Comparison of ENCODE assay signal across 20 mouse cellular contexts in the genomic region with DNA sequence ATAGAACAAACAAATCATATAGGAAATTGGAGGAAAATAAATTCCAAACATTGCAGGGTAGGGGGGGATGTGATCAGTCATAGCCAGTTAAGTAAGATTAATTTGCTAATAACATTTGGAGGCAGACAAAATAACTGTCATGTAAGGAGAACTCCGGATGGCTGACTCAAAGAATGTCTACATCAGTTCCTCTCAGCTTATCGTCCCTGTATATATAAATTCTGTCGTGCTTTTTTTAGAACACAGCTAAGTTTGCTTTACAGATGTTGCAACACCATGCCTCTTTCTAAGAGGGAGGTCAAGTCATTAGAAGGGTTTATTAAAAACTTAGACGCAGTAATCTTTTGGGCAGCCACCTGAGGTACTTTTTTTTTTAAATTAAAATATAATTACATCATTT.
A peak's percentile ranks its signal among the peaks of the same experiment; 100 is the strongest.
DNase-seq lines count a peak whose midpoint lies in the region; ATAC-seq and TF ChIP-seq lines count a peak whose summit lies in the region.
"Had no signal": no experiment of that assay in that cellular context is flagged by ENCODE, and none has a peak within 500 bp of the region (broad histone marks: within the 10 kb centered on the region; RNA-seq: fewer than 3 reads in every experiment).

No protein-coding gene starts in this region.

- ATAC-seq in heart, postnatal 0 days (ENCODE audit: insufficient read depth, low read depth) = no peak
- ATAC-seq in lung, postnatal 0 days = peak; percentile 71
- no peak for ATAC-seq in liver, embryonic 12.5 days
- ATAC-seq in activated CD4-positive, CD25-positive, alpha-beta regulatory T cell, adult 4 months = no peak
- ATAC-seq: forebrain, postnatal 0 days; midbrain, embryonic 15.5 days; Patski had no signal

- no peak overlapping the region for H3K4me2 ChIP-seq in heart, postnatal 0 days (ENCODE audit: low read depth, low read length)
- H3K4me2 ChIP-seq in lung, postnatal 0 days (replicated peaks; ENCODE audit: low read depth, low read length) = no peak overlapping the region
- no peak overlapping the region for H3K4me2 ChIP-seq in liver, embryonic 12.5 days
- peak overlapping the region; percentile 6 for H3K4me2 ChIP-seq in myocyte (ENCODE audit: low read depth)
- H3K4me2 ChIP-seq: hindbrain, embryonic 13.5 days; limb, embryonic 15.5 days; midbrain, embryonic 15.5 days; stomach, embryonic 15.5 days had no signal

- H3K79me2 ChIP-seq in myocyte (ENCODE audit: control insufficient read depth, insufficient read depth) = no peaks in the 10 kb centered on the region

- no peak for TF ChIP-seq CTCF in heart, postnatal 0 days (IDR thresholded peaks at IDR 0.05; ENCODE audit: low read depth)
- TF ChIP-seq CTCF in lung, postnatal 0 days (IDR thresholded peaks at IDR 0.05) = no peak
- TF ChIP-seq CTCF in lung, adult 2 months (IDR thresholded peaks at IDR 0.05; ENCODE audit: insufficient read depth, low read length) = no peak

- no peaks in the 10 kb centered on the region for H3K27me3 ChIP-seq in heart, postnatal 0 days (ENCODE audit: control insufficient read depth, insufficient read depth, low read length)
- H3K27me3 ChIP-seq in lung, postnatal 0 days (replicated peaks; ENCODE audit: insufficient read depth, low read length) = no peaks in the 10 kb centered on the region
- H3K27me3 ChIP-seq in liver, embryonic 12.5 days (replicated peaks) = peaks cover 6% of the 10 kb centered on the region; the same call in 1 of the 2 replicates
- H3K27me3 ChIP-seq in myocyte (ENCODE audit: control insufficient read depth, insufficient read depth, insufficient read length) = no peaks in the 10 kb centered on the region
- H3K27me3 ChIP-seq: CH12.LX; hindbrain, embryonic 13.5 days; limb, embryonic 15.5 days; midbrain, embryonic 15.5 days; Patski; stomach, embryonic 15.5 days had no signal

- H3K36me3 ChIP-seq in heart, postnatal 0 days (replicated peaks; ENCODE audit: control insufficient read depth, insufficient read depth, low read length) = no peaks in the 10 kb centered on the region
- no peaks in the 10 kb centered on the region for H3K36me3 ChIP-seq in lung, postnatal 0 days (ENCODE audit: insufficient read depth, low read length)
- no peaks in the 10 kb centered on the region for H3K36me3 ChIP-seq in liver, embryonic 12.5 days
- no peaks in the 10 kb centered on the region for H3K36me3 ChIP-seq in myocyte (ENCODE audit: control insufficient read depth, insufficient read depth)
- H3K36me3 ChIP-seq: hindbrain, embryonic 13.5 days; limb, embryonic 15.5 days; midbrain, embryonic 15.5 days; stomach, embryonic 15.5 days had no signal

- intact Hi-C loops in heart, postnatal 14 days (cut with DNase I) = no loop called here

- H3K9ac ChIP-seq in heart, postnatal 0 days (replicated peaks; ENCODE audit: low read depth, low read length) = no peak overlapping the region
- no peak overlapping the region for H3K9ac ChIP-seq in lung, postnatal 0 days (replicated peaks; ENCODE audit: low read depth)
- H3K9ac ChIP-seq in liver, embryonic 12.5 days = peak overlapping the region; percentile 28; the same call in 1 of the 2 replicates
- H3K9ac ChIP-seq: forebrain, postnatal 0 days; hindbrain, embryonic 13.5 days; limb, embryonic 15.5 days; midbrain, embryonic 15.5 days; stomach, embryonic 15.5 days had no signal

- H3ac ChIP-seq in myocyte (ENCODE audit: control insufficient read depth, insufficient read length) = no peak overlapping the region

- under 1% methylated on average over 4 of the region's 4 CpGs for WGBS in heart, postnatal 0 days
- under 1% methylated on average over 4 of the region's 4 CpGs for WGBS in lung, postnatal 0 days
- WGBS in lung, adult 2 months = 3% methylated on average over 4 of the region's 4 CpGs
- WGBS in liver, embryonic 12.5 days (ENCODE audit: insufficient replicate concordance) = 11% methylated on average over 4 of the region's 4 CpGs

- H3K27ac ChIP-seq in heart, postnatal 0 days (ENCODE audit: low read depth) = peak overlapping the region; percentile 73
- H3K27ac ChIP-seq in lung, postnatal 0 days (ENCODE audit: low read length) = peak overlapping the region; percentile 73
- H3K27ac ChIP-seq in liver, embryonic 12.5 days = peak overlapping the region; percentile 79
- H3K27ac ChIP-seq: hindbrain, embryonic 13.5 days; limb, embryonic 15.5 days; midbrain, embryonic 15.5 days; stomach, embryonic 15.5 days had no signal

- no peak overlapping the region for H3K4me3 ChIP-seq in heart, postnatal 0 days (ENCODE audit: low read depth, low read length)
- H3K4me3 ChIP-seq in lung, postnatal 0 days (ENCODE audit: low read depth, low read length) = no peak overlapping the region
- H3K4me3 ChIP-seq in lung, adult 2 months (replicated peaks; ENCODE audit: extremely low read depth, low read depth, low read length) = no peak overlapping the region
- H3K4me3 ChIP-seq in liver, embryonic 12.5 days = no peak overlapping the region
- no peak overlapping the region for H3K4me3 ChIP-seq in myocyte
- H3K4me3 ChIP-seq: hindbrain, embryonic 13.5 days; limb, embryonic 15.5 days; midbrain, embryonic 15.5 days; stomach, embryonic 15.5 days had no signal

- no peak for TF ChIP-seq EP300 in heart, postnatal 0 days (IDR thresholded peaks at IDR 0.05; ENCODE audit: low read depth)
- no peak for TF ChIP-seq EP300 in lung, postnatal 0 days (IDR thresholded peaks at IDR 0.05)

- no peak for TF ChIP-seq POLR2A in lung, adult 2 months (IDR thresholded peaks at IDR 0.05; ENCODE audit: borderline replicate concordance, extremely low read depth, low read depth, low read length)
- no peak for TF ChIP-seq POLR2A in myocyte (IDR thresholded peaks at IDR 0.05; ENCODE audit: insufficient read length, low read depth)

- H3K9me3 ChIP-seq in heart, postnatal 0 days (replicated peaks; ENCODE audit: control insufficient read depth, low read length) = no peaks in the 10 kb centered on the region
- H3K9me3 ChIP-seq in lung, postnatal 0 days (ENCODE audit: low read length) = no peaks in the 10 kb centered on the region
- H3K9me3 ChIP-seq in liver, embryonic 12.5 days (replicated peaks) = no peaks in the 10 kb centered on the region
- H3K9me3 ChIP-seq: hindbrain, embryonic 13.5 days; limb, embryonic 15.5 days; midbrain, embryonic 15.5 days; stomach, embryonic 15.5 days had no signal

- peaks cover 20% of the 10 kb centered on the region for H3K4me1 ChIP-seq in heart, postnatal 0 days (ENCODE audit: control insufficient read depth, insufficient read depth)
- H3K4me1 ChIP-seq in lung, postnatal 0 days (ENCODE audit: insufficient read depth, low read depth, low read length) = peaks cover 11% of the 10 kb centered on the region; the same call in 1 of the 2 replicates
- peaks cover 11% of the 10 kb centered on the region for H3K4me1 ChIP-seq in lung, adult 2 months (ENCODE audit: control insufficient read depth, insufficient read depth, low read length)
- H3K4me1 ChIP-seq in liver, embryonic 12.5 days = peaks cover 33% of the 10 kb centered on the region
- H3K4me1 ChIP-seq: hindbrain, embryonic 13.5 days; midbrain, embryonic 15.5 days; stomach, embryonic 15.5 days had no signal

- DNase-seq in heart, postnatal 0 days (ENCODE audit: low spot score) = no peak
- DNase-seq in heart, postnatal 14 days = no peak
- peak; percentile 82 for DNase-seq in lung, postnatal 0 days (ENCODE audit: low spot score)
- no peak for DNase-seq in lung, adult 2 months
- DNase-seq in spleen, postnatal 10 days (ENCODE audit: low spot score in 2 of 2) = no peak
- DNase-seq: cerebellum, adult 8-10 months; embryo, embryonic 11 days; forebrain, postnatal 0 days; gastrocnemius, postnatal 14 days; kidney, adult 18-20 months; thymus, postnatal 14 days had no signal

TF ChIP-seq in myocyte, 11 proteins besides CTCF, POLR2A, EP300 and RAD21:
- TF ChIP-seq MYOD1 (IDR thresholded peaks at IDR 0.05; ENCODE audit: control insufficient read depth in 1 of 3, insufficient read length in 2 of 3, low read depth in 2 of 3) = no peak
- TF ChIP-seq MYOG (IDR thresholded peaks at IDR 0.05; ENCODE audit: control insufficient read depth in 1 of 3, insufficient read depth in 1 of 3, insufficient read length in 2 of 3, low read depth in 2 of 3) = no peak
- TF ChIP-seq E2F4 (IDR thresholded peaks at IDR 0.05; ENCODE audit: insufficient read depth) = no peak
- TF ChIP-seq CEBPB (IDR thresholded peaks at IDR 0.05; ENCODE audit: insufficient read depth, poor library complexity, severe bottlenecking) = no peak
- no peak for TF ChIP-seq TCF3 (IDR thresholded peaks at IDR 0.05; ENCODE audit: insufficient read length, low read depth)
- TF ChIP-seq TCF12 (IDR thresholded peaks at IDR 0.05; ENCODE audit: insufficient read depth, poor library complexity, severe bottlenecking) = no peak
- TF ChIP-seq MAX (IDR thresholded peaks at IDR 0.05; ENCODE audit: low read depth) = no peak
- TF ChIP-seq POLR2AphosphoS2 (IDR thresholded peaks at IDR 0.05; ENCODE audit: insufficient read length, low read depth) = no peak
